Mouse (Mus musculus): Measurements from ENCODE around the gene Prkca. TPM values are rescaled to one million over a fixed set of nuclear protein-coding genes. Genes with fewer than 3 reads are reported as not detected.

Gene Prkca
- polyA plus RNA-seq, 1 experiment from 2014 or later = 5.3 TPM

DNA sequence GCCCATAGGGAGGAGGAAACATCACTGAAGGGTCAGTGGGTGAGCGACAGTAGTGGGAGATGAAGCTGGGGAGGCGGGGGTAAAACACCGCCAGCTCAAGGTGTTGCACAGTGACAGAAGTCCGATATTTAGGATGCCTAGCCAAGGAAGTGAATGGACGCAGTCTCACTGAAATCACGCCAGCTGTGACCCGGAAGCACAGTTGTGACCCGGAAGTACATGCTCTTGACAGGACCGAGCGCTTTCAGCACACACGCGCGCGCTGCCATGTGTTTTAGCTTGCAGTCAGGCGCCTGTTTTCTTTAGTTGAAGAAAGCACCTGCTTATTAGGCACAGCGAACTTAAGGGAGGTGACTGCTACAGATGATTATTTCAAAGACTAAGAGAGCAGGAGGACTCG, 304.0 kb downstream of the Prkca start:
- H3K9ac ChIP-seq (ENCODE audit: low read length) = no peak overlapping the region
- H3K9me3 ChIP-seq (replicated peaks; ENCODE audit: control insufficient read depth, low read length) = no peaks in the 10 kb centered on the region
- ATAC-seq = no peak
- no peaks in the 10 kb centered on the region for H3K27me3 ChIP-seq (replicated peaks; ENCODE audit: control insufficient read depth, insufficient read depth, low read length)
- no peak overlapping the region for H3K27ac ChIP-seq (ENCODE audit: low read depth, low read length)
- H3K4me3 ChIP-seq (ENCODE audit: low read depth, low read length) = no peak overlapping the region
- H3K36me3 ChIP-seq (ENCODE audit: control insufficient read depth, insufficient read depth, low read length) = no peaks in the 10 kb centered on the region
- H3K4me1 ChIP-seq (ENCODE audit: control insufficient read depth, insufficient read depth, low read length) = peaks cover 11% of the 10 kb centered on the region
- no peak for DNase-seq (ENCODE audit: low spot score)
- WGBS = 89% methylated on average over 17 of the region's 17 CpGs
- no peak overlapping the region for H3K4me2 ChIP-seq (ENCODE audit: low read length)

DNA sequence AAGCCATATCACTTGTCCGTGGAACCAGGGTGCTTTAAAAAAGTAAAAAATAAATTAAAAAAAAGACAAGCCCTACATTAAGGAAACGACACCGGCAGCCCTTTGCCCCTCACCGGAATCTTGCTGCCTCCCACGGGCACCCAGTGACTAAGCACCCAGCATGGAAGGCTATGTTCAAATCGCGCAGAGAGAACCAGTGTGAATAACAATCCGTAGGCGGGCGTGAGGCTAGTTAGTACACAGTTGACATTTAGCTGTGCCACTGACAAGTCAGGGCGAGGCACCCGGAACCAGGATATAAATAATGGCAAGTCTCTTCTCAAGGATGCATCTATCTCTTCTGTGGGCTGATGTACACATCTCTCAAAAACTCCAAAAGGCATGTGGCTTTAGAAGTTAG, 304.7 kb downstream of the Prkca start:
- no peak overlapping the region for H3K4me2 ChIP-seq (ENCODE audit: low read length)
- H3K36me3 ChIP-seq (ENCODE audit: control insufficient read depth, insufficient read depth, low read length) = no peaks in the 10 kb centered on the region
- H3K27ac ChIP-seq (ENCODE audit: low read depth, low read length) = no peak overlapping the region
- H3K4me3 ChIP-seq (ENCODE audit: low read depth, low read length) = no peak overlapping the region
- H3K4me1 ChIP-seq (ENCODE audit: control insufficient read depth, insufficient read depth, low read length) = peaks cover 11% of the 10 kb centered on the region
- H3K9me3 ChIP-seq (replicated peaks; ENCODE audit: control insufficient read depth, low read length) = no peaks in the 10 kb centered on the region
- H3K27me3 ChIP-seq (replicated peaks; ENCODE audit: control insufficient read depth, insufficient read depth, low read length) = no peaks in the 10 kb centered on the region
- no peak overlapping the region for H3K9ac ChIP-seq (ENCODE audit: low read length)
- no peak for ATAC-seq
- DNase-seq (ENCODE audit: low spot score) = no peak
- 87% methylated on average over 12 of the region's 12 CpGs for WGBS

DNA sequence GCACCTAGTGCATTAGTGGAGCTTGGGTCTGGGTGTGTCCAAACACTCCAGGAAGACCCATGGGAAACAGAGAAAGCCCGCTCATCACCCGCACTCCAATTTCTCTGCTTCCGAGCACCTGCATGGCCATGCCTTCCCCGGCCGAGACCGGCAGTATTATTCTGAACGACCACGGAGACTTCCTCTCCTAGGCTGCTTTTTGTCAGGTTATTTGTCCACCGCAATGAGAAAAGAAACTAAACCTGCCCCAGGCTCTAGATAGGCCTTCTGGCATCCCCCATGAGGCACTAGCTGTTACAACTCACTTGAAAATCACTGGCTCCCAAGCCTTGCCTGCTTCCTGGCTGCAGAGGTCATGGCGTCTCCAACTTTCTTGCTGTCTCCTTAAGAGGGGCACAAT, 307.4 kb downstream of the Prkca start:
- no peak for ATAC-seq
- no peak for DNase-seq (ENCODE audit: low spot score)
- H3K9me3 ChIP-seq (replicated peaks; ENCODE audit: control insufficient read depth, low read length) = no peaks in the 10 kb centered on the region
- H3K4me2 ChIP-seq (ENCODE audit: low read length) = no peak overlapping the region
- H3K4me1 ChIP-seq (ENCODE audit: control insufficient read depth, insufficient read depth, low read length) = peaks cover 11% of the 10 kb centered on the region
- H3K4me3 ChIP-seq (ENCODE audit: low read depth, low read length) = no peak overlapping the region
- WGBS = 89% methylated on average over 10 of the region's 10 CpGs
- H3K9ac ChIP-seq (ENCODE audit: low read length) = no peak overlapping the region
- H3K27me3 ChIP-seq (replicated peaks; ENCODE audit: control insufficient read depth, insufficient read depth, low read length) = no peaks in the 10 kb centered on the region
- H3K27ac ChIP-seq (ENCODE audit: low read depth, low read length) = no peak overlapping the region
- no peaks in the 10 kb centered on the region for H3K36me3 ChIP-seq (ENCODE audit: control insufficient read depth, insufficient read depth, low read length)

DNA sequence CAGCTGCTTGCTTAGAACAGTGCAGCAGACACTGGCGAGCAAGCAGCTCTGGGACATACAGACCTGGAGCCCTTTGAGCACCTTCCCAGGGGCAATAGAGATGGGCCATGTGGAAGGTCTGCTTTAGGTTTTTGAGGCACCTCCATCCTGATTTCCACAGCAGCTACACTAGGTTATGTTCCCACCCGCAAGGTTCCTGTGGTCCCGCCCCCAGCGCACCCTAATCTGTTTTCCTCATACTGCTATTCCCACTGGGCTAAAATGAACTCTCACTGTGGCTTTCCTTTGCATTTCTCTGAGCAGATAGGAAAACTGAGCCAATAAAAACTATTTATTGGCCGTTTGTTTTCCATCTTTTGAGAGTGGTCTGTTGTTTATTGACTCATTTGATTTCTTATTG, 308.0 kb downstream of the Prkca start:
- DNase-seq (ENCODE audit: low spot score) = no peak
- Histone ChIP-seq H3K9ac (ENCODE audit: low read length) (no peak overlapping the region), H3K4me3 (ENCODE audit: low read depth, low read length) (no peak overlapping the region), H3K9me3 (replicated peaks; ENCODE audit: control insufficient read depth, low read length) (no peaks in the 10 kb centered on the region), H3K27me3 (replicated peaks; ENCODE audit: control insufficient read depth, insufficient read depth, low read length) (no peaks in the 10 kb centered on the region), H3K27ac (ENCODE audit: low read depth, low read length) (no peak overlapping the region), H3K4me1 (ENCODE audit: control insufficient read depth, insufficient read depth, low read length) (peaks cover 11% of the 10 kb centered on the region), H3K4me2 (ENCODE audit: low read length) (no peak overlapping the region), H3K36me3 (ENCODE audit: control insufficient read depth, insufficient read depth, low read length) (no peaks in the 10 kb centered on the region)
- 82% methylated on average over 5 of the region's 5 CpGs for WGBS
- no peak for ATAC-seq

DNA sequence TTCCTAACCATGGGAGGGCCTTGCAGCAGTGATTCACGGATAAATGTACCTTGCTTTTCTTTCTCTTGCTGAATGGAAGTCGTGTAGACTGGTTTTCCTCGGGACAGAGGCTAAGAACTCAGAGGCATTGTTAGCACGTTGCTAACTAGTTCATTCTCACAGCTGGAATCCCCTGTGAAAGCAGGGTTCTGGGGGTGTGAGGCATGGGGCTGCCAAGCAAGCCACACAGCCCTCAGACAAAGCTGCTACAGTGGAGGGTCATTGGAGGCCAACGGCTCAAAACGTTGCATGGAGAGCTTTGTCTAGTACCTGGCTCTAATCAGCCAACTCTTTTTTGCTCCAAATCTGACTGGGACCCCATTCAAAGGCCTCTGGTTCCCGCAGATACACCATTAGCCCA, 309.4 kb downstream of the Prkca start:
- no peak overlapping the region for H3K4me3 ChIP-seq (ENCODE audit: low read depth, low read length)
- no peaks in the 10 kb centered on the region for H3K9me3 ChIP-seq (replicated peaks; ENCODE audit: control insufficient read depth, low read length)
- ATAC-seq (no peak), DNase-seq (ENCODE audit: low spot score) (peak; percentile 56)
- H3K9ac ChIP-seq (ENCODE audit: low read length) = no peak overlapping the region
- no peaks in the 10 kb centered on the region for H3K27me3 ChIP-seq (replicated peaks; ENCODE audit: control insufficient read depth, insufficient read depth, low read length)
- peaks cover 11% of the 10 kb centered on the region for H3K4me1 ChIP-seq (ENCODE audit: control insufficient read depth, insufficient read depth, low read length)
- H3K36me3 ChIP-seq (ENCODE audit: control insufficient read depth, insufficient read depth, low read length) = no peaks in the 10 kb centered on the region
- no peak overlapping the region for H3K4me2 ChIP-seq (ENCODE audit: low read length)
- WGBS = under 1% methylated on average over 7 of the region's 7 CpGs
- no peak overlapping the region for H3K27ac ChIP-seq (ENCODE audit: low read depth, low read length)

DNA sequence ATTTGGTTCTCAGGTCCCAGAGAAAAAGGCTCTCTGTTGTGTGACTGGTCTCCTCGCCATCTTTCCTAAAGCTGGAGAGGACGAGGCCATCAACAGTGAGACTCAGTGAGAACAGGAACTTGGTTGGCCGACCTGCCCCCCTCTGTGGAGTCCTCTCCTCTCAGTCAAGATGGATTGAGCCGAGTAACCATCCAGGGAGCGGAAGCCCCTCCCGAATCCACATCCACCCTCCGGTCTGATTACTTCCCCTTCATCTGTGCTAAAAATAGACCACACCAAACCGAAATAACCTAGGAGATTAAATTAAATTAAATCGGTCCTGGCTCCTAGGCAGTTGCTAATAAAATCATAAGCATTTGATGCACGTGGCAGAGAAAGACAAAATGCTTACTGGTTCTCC, 311.2 kb downstream of the Prkca start:
- no peak overlapping the region for H3K4me3 ChIP-seq (ENCODE audit: low read depth, low read length)
- no peaks in the 10 kb centered on the region for H3K9me3 ChIP-seq (replicated peaks; ENCODE audit: control insufficient read depth, low read length)
- H3K36me3 ChIP-seq (ENCODE audit: control insufficient read depth, insufficient read depth, low read length) = no peaks in the 10 kb centered on the region
- H3K27me3 ChIP-seq (replicated peaks; ENCODE audit: control insufficient read depth, insufficient read depth, low read length) = no peaks in the 10 kb centered on the region
- H3K9ac ChIP-seq (ENCODE audit: low read length) = no peak overlapping the region
- no peak for DNase-seq (ENCODE audit: low spot score)
- H3K4me2 ChIP-seq (ENCODE audit: low read length) = no peak overlapping the region
- no peak overlapping the region for H3K27ac ChIP-seq (ENCODE audit: low read depth, low read length)
- WGBS = 80% methylated on average over 10 of the region's 10 CpGs
- H3K4me1 ChIP-seq (ENCODE audit: control insufficient read depth, insufficient read depth, low read length) = no peaks in the 10 kb centered on the region
- no peak for ATAC-seq

DNA sequence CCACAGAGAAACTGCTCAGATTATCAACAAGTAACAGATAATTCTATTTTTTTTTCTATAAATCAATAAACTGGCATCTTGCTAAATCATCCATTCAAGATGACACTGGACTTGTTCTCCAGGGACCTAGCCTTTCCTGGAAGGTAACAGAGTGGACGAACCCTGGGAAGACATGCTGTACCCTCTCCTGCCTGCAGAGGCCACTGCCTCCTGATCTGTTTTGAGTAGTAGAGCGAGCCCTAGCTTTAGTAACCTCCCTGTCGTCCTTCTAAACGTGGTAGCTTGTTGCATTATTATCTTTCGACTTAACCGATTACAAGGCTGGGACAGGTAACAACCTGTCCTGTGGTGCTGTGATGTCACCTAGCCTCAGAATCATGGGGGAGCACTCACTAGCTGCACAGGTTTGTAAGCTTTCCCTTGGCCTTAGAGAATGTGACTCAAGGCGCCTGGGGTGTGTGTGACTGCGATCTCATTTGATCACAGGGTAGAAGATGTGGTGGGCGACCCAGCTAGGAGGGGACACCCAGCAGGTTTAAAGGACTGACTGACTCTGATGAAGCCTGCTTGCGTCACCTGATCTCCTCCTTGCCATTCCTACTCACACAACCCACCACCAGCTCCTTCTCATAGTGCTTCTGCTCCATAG, 312.6 kb downstream of the Prkca start:
- H3K27ac ChIP-seq (ENCODE audit: low read depth, low read length) = no peak overlapping the region
- H3K9ac ChIP-seq (ENCODE audit: low read length) = no peak overlapping the region
- no peaks in the 10 kb centered on the region for H3K9me3 ChIP-seq (replicated peaks; ENCODE audit: control insufficient read depth, low read length)
- H3K4me1 ChIP-seq (ENCODE audit: control insufficient read depth, insufficient read depth, low read length) = no peaks in the 10 kb centered on the region
- ATAC-seq = peak; percentile 66
- no peaks in the 10 kb centered on the region for H3K36me3 ChIP-seq (ENCODE audit: control insufficient read depth, insufficient read depth, low read length)
- no peak overlapping the region for H3K4me3 ChIP-seq (ENCODE audit: low read depth, low read length)
- H3K4me2 ChIP-seq (ENCODE audit: low read length) = no peak overlapping the region
- WGBS = 51% methylated on average over 10 of the region's 10 CpGs
- no peaks in the 10 kb centered on the region for H3K27me3 ChIP-seq (replicated peaks; ENCODE audit: control insufficient read depth, insufficient read depth, low read length)
- DNase-seq (ENCODE audit: low spot score) = peak; percentile 71

- Histone ChIP-seq H3K9me3 (replicated peaks; ENCODE audit: control insufficient read depth, low read length) (no peaks in the 10 kb centered on the region), H3K4me3 (ENCODE audit: low read depth, low read length) (no peak overlapping the region), H3K4me2 (ENCODE audit: low read length) (no peak overlapping the region), H3K27ac (ENCODE audit: low read depth, low read length) (no peak overlapping the region), H3K4me1 (ENCODE audit: control insufficient read depth, insufficient read depth, low read length) (no peaks in the 10 kb centered on the region), H3K9ac (ENCODE audit: low read length) (no peak overlapping the region), H3K27me3 (replicated peaks; ENCODE audit: control insufficient read depth, insufficient read depth, low read length) (no peaks in the 10 kb centered on the region), H3K36me3 (ENCODE audit: control insufficient read depth, insufficient read depth, low read length) (no peaks in the 10 kb centered on the region)
- DNase-seq (ENCODE audit: low spot score) = no peak
- 93% methylated on average over 11 of the region's 11 CpGs for WGBS
- ATAC-seq = no peak
These were observed 314.4 kb downstream of the Prkca start for GRCm38 (mm10) chr11:108029321-108029720.

GRCm38 (mm10) chr11:108028398-108028797, 315.3 kb downstream of the Prkca start:
- ATAC-seq (no peak), DNase-seq (ENCODE audit: low spot score) (no peak)
- Histone ChIP-seq H3K27me3 (replicated peaks; ENCODE audit: control insufficient read depth, insufficient read depth, low read length) (no peaks in the 10 kb centered on the region), H3K4me3 (ENCODE audit: low read depth, low read length) (no peak overlapping the region), H3K36me3 (ENCODE audit: control insufficient read depth, insufficient read depth, low read length) (no peaks in the 10 kb centered on the region), H3K9me3 (replicated peaks; ENCODE audit: control insufficient read depth, low read length) (no peaks in the 10 kb centered on the region), H3K4me1 (ENCODE audit: control insufficient read depth, insufficient read depth, low read length) (no peaks in the 10 kb centered on the region), H3K4me2 (ENCODE audit: low read length) (no peak overlapping the region), H3K27ac (ENCODE audit: low read depth, low read length) (no peak overlapping the region), H3K9ac (ENCODE audit: low read length) (no peak overlapping the region)
- 66% methylated on average over 12 of the region's 12 CpGs for WGBS
